Comparison of ENCODE assay signal across 12 mouse cellular contexts in genomic region chr16:45329716-45330115, GRCm38 (mm10).
DNase-seq lines count a peak whose midpoint lies in the region; ATAC-seq lines count a peak whose summit lies in the region.
"Had no signal": no experiment of that assay in that cellular context is flagged by ENCODE, and none has a peak within 500 bp of the region (broad histone marks: within the 10 kb centered on the region; RNA-seq: fewer than 3 reads in every experiment).

No protein-coding gene starts in this region.

- 0 out of 2 replicates have a peak overlapping the region, but pooled peaks have one; percentile 11 for H3K27ac ChIP-seq in heart, embryonic 15.5 days
- H3K27ac ChIP-seq in heart, embryonic 12.5 days (ENCODE audit: poor library complexity, severe bottlenecking): no peak overlapping the region
- no peak overlapping the region for H3K27ac ChIP-seq in embryonic facial prominence, embryonic 14.5 days (replicated peaks; ENCODE audit: low read depth, low read length)
- no peak overlapping the region for H3K27ac ChIP-seq in hindbrain, embryonic 13.5 days
- no peak overlapping the region for H3K27ac ChIP-seq in midbrain, embryonic 14.5 days (replicated peaks; ENCODE audit: low read depth, low read length)
- H3K27ac ChIP-seq: forebrain, embryonic 12.5 days; liver, embryonic 12.5 days had no signal

- WGBS in heart, embryonic 15.5 days: 23% methylated on average over 1 of the region's 1 CpGs
- WGBS in heart, embryonic 12.5 days: 45% methylated on average over 1 of the region's 1 CpGs
- WGBS in embryonic facial prominence, embryonic 14.5 days: 35% methylated on average over 1 of the region's 1 CpGs
- 69% methylated on average over 1 of the region's 1 CpGs for WGBS in hindbrain, embryonic 13.5 days
- 79% methylated on average over 1 of the region's 1 CpGs for WGBS in midbrain, embryonic 14.5 days

- no peak overlapping the region for H3K9ac ChIP-seq in heart, embryonic 15.5 days
- no peak overlapping the region for H3K9ac ChIP-seq in heart, embryonic 12.5 days
- H3K9ac ChIP-seq in embryonic facial prominence, embryonic 14.5 days (ENCODE audit: low read depth, low read length): no peak overlapping the region
- no peak overlapping the region for H3K9ac ChIP-seq in hindbrain, embryonic 13.5 days
- no peak overlapping the region for H3K9ac ChIP-seq in midbrain, embryonic 14.5 days (replicated peaks; ENCODE audit: low read length)
- H3K9ac ChIP-seq: forebrain, embryonic 12.5 days; liver, embryonic 12.5 days had no signal

- peaks cover 5% of the 10 kb centered on the region; the same call in 1 of the 2 replicates for H3K4me1 ChIP-seq in heart, embryonic 15.5 days (replicated peaks)
- 0 out of 2 replicates have a peak, but pooled peaks cover 4% of the 10 kb centered on the region for H3K4me1 ChIP-seq in heart, embryonic 12.5 days (replicated peaks)
- no peaks in the 10 kb centered on the region for H3K4me1 ChIP-seq in embryonic facial prominence, embryonic 14.5 days (ENCODE audit: control insufficient read depth, insufficient read depth, low read length)
- H3K4me1 ChIP-seq in hindbrain, embryonic 13.5 days (replicated peaks): 0 out of 2 replicates have a peak, but pooled peaks cover 3% of the 10 kb centered on the region
- H3K4me1 ChIP-seq in midbrain, embryonic 14.5 days (ENCODE audit: control insufficient read depth, insufficient read depth, low read length): no peaks in the 10 kb centered on the region
- H3K4me1 ChIP-seq: forebrain, embryonic 12.5 days; liver, embryonic 12.5 days had no signal

- no peaks in the 10 kb centered on the region for H3K27me3 ChIP-seq in heart, embryonic 15.5 days
- H3K27me3 ChIP-seq in heart, embryonic 12.5 days (replicated peaks): no peaks in the 10 kb centered on the region
- no peaks in the 10 kb centered on the region for H3K27me3 ChIP-seq in embryonic facial prominence, embryonic 14.5 days (replicated peaks; ENCODE audit: control insufficient read depth, insufficient read depth, low read length)
- no peaks in the 10 kb centered on the region for H3K27me3 ChIP-seq in hindbrain, embryonic 13.5 days
- H3K27me3 ChIP-seq in midbrain, embryonic 14.5 days (ENCODE audit: control insufficient read depth, insufficient read depth, low read length): no peaks in the 10 kb centered on the region
- H3K27me3 ChIP-seq: forebrain, embryonic 12.5 days; liver, embryonic 12.5 days had no signal

- DNase-seq in ovary, adult 18-20 months (ENCODE audit: low spot score): peak; percentile 76
- no peak for DNase-seq in ovary, postnatal 10 days (ENCODE audit: low spot score)
- peak; percentile 41 for DNase-seq in embryonic facial prominence, embryonic 14.5 days (ENCODE audit: low spot score)
- peak; percentile 9 for DNase-seq in ovary, postnatal 14 days (ENCODE audit: low spot score)
- no peak for DNase-seq in midbrain, embryonic 14.5 days
- DNase-seq: gastrocnemius, postnatal 25 days; right cerebral cortex, adult 18-20 months had no signal

- H3K9me3 ChIP-seq in heart, embryonic 15.5 days (replicated peaks): no peaks in the 10 kb centered on the region
- no peaks in the 10 kb centered on the region for H3K9me3 ChIP-seq in heart, embryonic 12.5 days (replicated peaks)
- H3K9me3 ChIP-seq in embryonic facial prominence, embryonic 14.5 days (ENCODE audit: control insufficient read depth, low read length): no peaks in the 10 kb centered on the region
- H3K9me3 ChIP-seq in hindbrain, embryonic 13.5 days: no peaks in the 10 kb centered on the region
- H3K9me3 ChIP-seq in midbrain, embryonic 14.5 days (ENCODE audit: control insufficient read depth, low read length): no peaks in the 10 kb centered on the region
- H3K9me3 ChIP-seq: forebrain, embryonic 12.5 days; liver, embryonic 12.5 days had no signal

- H3K36me3 ChIP-seq in heart, embryonic 15.5 days: no peaks in the 10 kb centered on the region
- H3K36me3 ChIP-seq in heart, embryonic 12.5 days: no peaks in the 10 kb centered on the region
- no peaks in the 10 kb centered on the region for H3K36me3 ChIP-seq in embryonic facial prominence, embryonic 14.5 days (ENCODE audit: control insufficient read depth, insufficient read depth, low read length)
- no peaks in the 10 kb centered on the region for H3K36me3 ChIP-seq in hindbrain, embryonic 13.5 days
- H3K36me3 ChIP-seq in midbrain, embryonic 14.5 days (ENCODE audit: control insufficient read depth, insufficient read depth, low read length): no peaks in the 10 kb centered on the region
- H3K36me3 ChIP-seq: forebrain, embryonic 12.5 days; liver, embryonic 12.5 days had no signal

- no peak overlapping the region for H3K4me3 ChIP-seq in heart, embryonic 15.5 days
- H3K4me3 ChIP-seq in heart, embryonic 12.5 days: no peak overlapping the region
- H3K4me3 ChIP-seq in embryonic facial prominence, embryonic 14.5 days (ENCODE audit: low read depth, low read length): no peak overlapping the region
- no peak overlapping the region for H3K4me3 ChIP-seq in hindbrain, embryonic 13.5 days
- no peak overlapping the region for H3K4me3 ChIP-seq in midbrain, embryonic 14.5 days (replicated peaks; ENCODE audit: low read depth, low read length)
- H3K4me3 ChIP-seq: forebrain, embryonic 12.5 days; liver, embryonic 12.5 days had no signal

- H3K4me2 ChIP-seq in heart, embryonic 15.5 days: no peak overlapping the region
- no peak overlapping the region for H3K4me2 ChIP-seq in heart, embryonic 12.5 days
- H3K4me2 ChIP-seq in embryonic facial prominence, embryonic 14.5 days (ENCODE audit: low read depth, low read length): no peak overlapping the region
- no peak overlapping the region for H3K4me2 ChIP-seq in hindbrain, embryonic 13.5 days
- H3K4me2 ChIP-seq in midbrain, embryonic 14.5 days (ENCODE audit: low read length): no peak overlapping the region
- H3K4me2 ChIP-seq: forebrain, embryonic 12.5 days; liver, embryonic 12.5 days had no signal

- ATAC-seq in heart, embryonic 15.5 days (replicated peaks; ENCODE audit: insufficient number of reproducible peaks, insufficient read depth, low FRiP score, low read depth): peak; percentile 58; the same call in 1 of the 2 replicates
- ATAC-seq in heart, embryonic 12.5 days (ENCODE audit: insufficient number of reproducible peaks, low FRiP score): no peak
- ATAC-seq in embryonic facial prominence, embryonic 14.5 days (ENCODE audit: low read depth): no peak
- ATAC-seq in hindbrain, embryonic 13.5 days (ENCODE audit: low FRiP score): no peak
- no peak for ATAC-seq in midbrain, embryonic 14.5 days (ENCODE audit: low FRiP score, low TSS enrichment)
- ATAC-seq: liver, embryonic 12.5 days had no signal

Comparison
In these comparisons a context has a peak if more than half of its experiments do, and no peak if none do; other contexts are left out.
1. DNase-seq: peak in ovary, adult 18-20 months (single experiment), embryonic facial prominence, embryonic 14.5 days (single experiment) and ovary, postnatal 14 days (single experiment); none in ovary, postnatal 10 days (single experiment) and midbrain, embryonic 14.5 days (single experiment).